Mouse (Mus musculus): ENCODE results near the gene Rab3c. TPM values are rescaled to one million over a fixed set of nuclear protein-coding genes. Genes with fewer than 3 reads are reported as not detected.

Gene Rab3c
- 0.56 and 1.5 TPM in 2 replicates for polyA plus RNA-seq (2015; fragmentation: Nextera tagmentation; extraction: Ambion mirVana)

DNA sequence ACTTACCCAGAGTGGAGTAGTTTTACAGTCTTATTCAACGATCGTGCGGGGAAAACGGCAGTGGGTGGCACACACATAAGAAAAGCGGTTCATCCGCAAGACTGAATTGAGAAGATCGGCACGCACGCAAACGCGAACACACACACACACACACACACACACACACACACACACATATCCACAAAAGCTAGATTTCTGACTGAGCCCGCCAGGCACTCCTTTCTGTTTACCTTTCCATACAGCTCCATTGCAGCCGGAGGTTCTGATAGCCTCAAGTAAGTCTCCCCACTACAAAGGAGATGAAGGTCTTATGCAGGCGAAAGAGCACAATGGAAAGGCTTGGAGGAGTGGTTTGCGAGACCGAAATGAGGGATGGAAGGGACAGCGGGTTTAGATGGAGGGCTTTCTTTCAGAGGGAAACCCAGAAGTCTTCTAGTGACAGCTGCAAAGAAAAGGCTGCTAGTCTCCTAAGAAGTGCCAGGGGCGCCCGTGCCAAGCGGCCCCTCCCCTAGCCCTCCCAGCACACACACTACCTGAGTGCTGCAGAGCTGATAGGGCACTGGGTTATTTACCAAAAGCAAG lies at the start of gene Rab3c:
Rab3c (minus strand) TSS at position 434 of the 582 bp plus-strand sequence.
- H3K4me2 ChIP-seq (replicated peaks; ENCODE audit: low read depth, low read length) = peak within 1 kb of the TSS; percentile 67
- H3K4me1 ChIP-seq (ENCODE audit: insufficient read depth, low read length) = no peaks in the 10 kb centered on the region
- no peak within 1 kb of the TSS for H3K9ac ChIP-seq (replicated peaks; ENCODE audit: low read length)
- peak within 1 kb of the TSS; percentile 47 for H3K4me3 ChIP-seq (ENCODE audit: low read length)
- H3K9me3 ChIP-seq (ENCODE audit: low read length) = no peaks in the 10 kb centered on the region
- 0 out of 2 replicates have a peak, but pooled peaks cover 2% of the 10 kb centered on the region for H3K27me3 ChIP-seq (ENCODE audit: insufficient read depth, low read length)
- ATAC-seq (ENCODE audit: low FRiP score, low TSS enrichment) = peak; percentile 6; the same call in 1 of the 2 replicates
- under 1% methylated on average over 20 of the region's 20 CpGs for WGBS
- no peak within 1 kb of the TSS for H3K27ac ChIP-seq (ENCODE audit: low read length)
- no peaks in the 10 kb centered on the region for H3K36me3 ChIP-seq (ENCODE audit: insufficient read depth, low read length)

DNA sequence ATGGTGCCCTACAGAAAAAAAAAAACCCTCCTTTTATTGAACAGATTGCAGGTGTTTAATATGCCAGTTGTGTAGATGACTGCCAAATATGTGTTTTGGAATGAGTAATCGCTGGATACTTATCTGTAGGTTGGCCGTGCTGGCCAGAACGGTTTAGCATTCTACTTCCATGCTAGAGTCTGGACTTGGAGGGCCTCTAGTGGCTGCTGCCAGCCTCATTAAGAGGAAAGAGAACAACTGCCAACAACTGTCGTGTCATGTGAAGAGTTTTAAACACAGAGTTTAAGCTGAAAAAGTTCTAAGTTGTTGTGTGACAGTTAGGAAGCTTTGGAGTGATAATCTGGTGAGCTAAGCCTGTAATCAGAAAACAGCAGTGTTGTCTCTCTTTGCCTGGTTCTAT lies 38.0 kb upstream of the Rab3c start:
- no peaks in the 10 kb centered on the region for H3K36me3 ChIP-seq (ENCODE audit: insufficient read depth, low read length)
- ATAC-seq (ENCODE audit: low FRiP score, low TSS enrichment) = no peak
- H3K4me1 ChIP-seq (ENCODE audit: insufficient read depth, low read length) = no peaks in the 10 kb centered on the region
- H3K9ac ChIP-seq (replicated peaks; ENCODE audit: low read length) = no peak overlapping the region
- H3K27me3 ChIP-seq (ENCODE audit: insufficient read depth, low read length) = no peaks in the 10 kb centered on the region
- H3K9me3 ChIP-seq (ENCODE audit: low read length) = no peaks in the 10 kb centered on the region
- WGBS = 67% methylated on average over 4 of the region's 4 CpGs
- no peak overlapping the region for H3K4me3 ChIP-seq (ENCODE audit: low read length)
- H3K4me2 ChIP-seq (replicated peaks; ENCODE audit: low read depth, low read length) = no peak overlapping the region
- no peak overlapping the region for H3K27ac ChIP-seq (ENCODE audit: low read length)

DNA sequence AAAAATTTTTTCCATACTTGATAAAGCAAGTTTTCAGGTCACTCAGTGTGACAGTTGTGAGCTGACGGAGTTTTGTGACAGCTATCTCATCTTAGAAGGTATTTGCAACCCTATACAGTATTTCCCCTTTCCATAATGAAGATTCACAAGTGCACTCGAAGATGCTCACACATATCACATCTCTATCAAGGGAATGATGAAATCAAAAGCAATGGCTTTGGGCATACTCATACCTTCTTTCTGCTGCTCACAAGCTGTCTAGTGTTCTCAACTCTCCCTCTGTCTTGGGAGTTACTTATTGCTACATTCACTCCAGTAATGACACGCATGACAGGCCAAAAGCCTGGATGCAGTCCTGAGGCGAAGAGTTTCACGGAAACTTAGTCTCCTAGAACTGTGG lies 26.4 kb upstream of the Rab3c start:
- Histone ChIP-seq H3K9me3 (ENCODE audit: low read length) (no peaks in the 10 kb centered on the region), H3K4me2 (replicated peaks; ENCODE audit: low read depth, low read length) (no peak overlapping the region), H3K36me3 (ENCODE audit: insufficient read depth, low read length) (no peaks in the 10 kb centered on the region), H3K4me3 (ENCODE audit: low read length) (no peak overlapping the region), H3K9ac (replicated peaks; ENCODE audit: low read length) (no peak overlapping the region), H3K27ac (ENCODE audit: low read length) (no peak overlapping the region), H3K27me3 (ENCODE audit: insufficient read depth, low read length) (no peaks in the 10 kb centered on the region), H3K4me1 (ENCODE audit: insufficient read depth, low read length) (no peaks in the 10 kb centered on the region)
- 67% methylated on average over 5 of the region's 5 CpGs for WGBS
- no peak for ATAC-seq (ENCODE audit: low FRiP score, low TSS enrichment)

DNA sequence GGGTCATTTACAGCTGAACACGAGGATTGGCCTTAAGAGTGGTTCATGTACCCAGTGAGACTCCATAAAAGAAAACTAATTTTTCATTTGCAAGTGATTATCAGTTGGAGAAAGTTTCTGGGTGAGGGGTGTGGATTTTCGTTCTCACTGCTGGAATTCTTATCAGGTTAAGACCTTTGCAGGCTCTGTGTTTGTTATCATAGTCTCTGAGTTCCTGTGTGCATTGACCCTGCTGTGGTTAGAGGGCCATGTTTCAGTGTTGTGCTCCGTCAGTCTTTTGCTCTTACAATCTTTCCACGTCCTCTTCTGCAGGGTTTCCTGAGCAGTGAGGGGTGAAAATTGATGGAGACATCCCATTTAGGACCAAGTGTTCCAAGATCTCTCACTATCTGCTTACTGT lies 16.3 kb upstream of the Rab3c start:
- Histone ChIP-seq H3K4me1 (ENCODE audit: insufficient read depth, low read length) (no peaks in the 10 kb centered on the region), H3K27ac (ENCODE audit: low read length) (no peak overlapping the region), H3K9me3 (ENCODE audit: low read length) (no peaks in the 10 kb centered on the region), H3K27me3 (ENCODE audit: insufficient read depth, low read length) (no peaks in the 10 kb centered on the region), H3K4me2 (replicated peaks; ENCODE audit: low read depth, low read length) (no peak overlapping the region), H3K36me3 (ENCODE audit: insufficient read depth, low read length) (no peaks in the 10 kb centered on the region), H3K9ac (replicated peaks; ENCODE audit: low read length) (no peak overlapping the region), H3K4me3 (ENCODE audit: low read length) (no peak overlapping the region)
- 44% methylated on average over 4 of the region's 4 CpGs for WGBS
- ATAC-seq (ENCODE audit: low FRiP score, low TSS enrichment) = no peak

DNA sequence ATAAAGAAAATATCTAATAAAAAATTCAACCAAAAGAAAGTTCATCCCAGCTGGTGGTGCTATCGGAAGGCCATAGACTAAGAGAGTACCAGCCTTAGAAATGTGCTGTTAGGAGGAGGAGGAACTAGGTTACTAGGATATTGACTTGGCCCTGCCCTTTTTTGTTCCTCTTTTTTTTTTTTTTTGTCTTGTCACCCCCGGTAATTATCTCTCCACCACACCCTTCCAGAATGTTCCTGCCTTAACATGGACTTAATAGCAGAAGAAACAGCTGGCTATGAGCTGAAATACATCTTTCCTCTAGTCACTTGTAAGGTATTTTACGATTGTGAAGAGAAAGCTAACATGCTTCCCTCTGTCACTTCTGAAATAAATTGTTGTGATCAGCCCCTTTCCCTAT lies 7.7 kb upstream of the Rab3c start:
- 76% methylated on average over 3 of the region's 3 CpGs for WGBS
- Histone ChIP-seq H3K27me3 (ENCODE audit: insufficient read depth, low read length) (no peaks in the 10 kb centered on the region), H3K27ac (ENCODE audit: low read length) (no peak overlapping the region), H3K4me1 (ENCODE audit: insufficient read depth, low read length) (no peaks in the 10 kb centered on the region), H3K9me3 (ENCODE audit: low read length) (no peaks in the 10 kb centered on the region), H3K4me3 (ENCODE audit: low read length) (no peak overlapping the region), H3K36me3 (ENCODE audit: insufficient read depth, low read length) (no peaks in the 10 kb centered on the region), H3K4me2 (replicated peaks; ENCODE audit: low read depth, low read length) (no peak overlapping the region), H3K9ac (replicated peaks; ENCODE audit: low read length) (no peak overlapping the region)
- no peak for ATAC-seq (ENCODE audit: low FRiP score, low TSS enrichment)

DNA sequence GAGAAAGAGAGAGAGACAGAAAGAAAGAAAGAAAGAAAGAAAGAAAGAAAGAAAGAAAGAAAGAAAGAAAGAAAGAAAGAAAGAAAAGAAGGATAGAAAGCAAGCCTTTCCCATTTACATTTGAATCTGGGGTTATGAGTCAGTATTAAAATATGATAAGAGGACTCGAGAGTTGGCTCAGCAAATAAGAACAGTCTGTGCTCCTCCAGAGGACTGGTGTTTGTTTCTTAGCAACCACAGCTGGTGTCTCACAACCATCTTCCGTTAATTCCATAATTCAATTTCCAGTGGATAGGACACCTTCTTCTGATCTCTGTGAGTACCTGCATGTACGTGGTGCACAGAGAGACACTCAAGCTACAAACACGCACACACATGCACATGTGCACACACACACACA lies 3.0 kb upstream of the Rab3c start:
- Histone ChIP-seq H3K9me3 (ENCODE audit: low read length) (no peaks in the 10 kb centered on the region), H3K36me3 (ENCODE audit: insufficient read depth, low read length) (no peaks in the 10 kb centered on the region), H3K27me3 (ENCODE audit: insufficient read depth, low read length) (0 out of 2 replicates have a peak, but pooled peaks cover 2% of the 10 kb centered on the region), H3K4me2 (replicated peaks; ENCODE audit: low read depth, low read length) (no peak overlapping the region), H3K9ac (replicated peaks; ENCODE audit: low read length) (no peak overlapping the region), H3K4me1 (ENCODE audit: insufficient read depth, low read length) (no peaks in the 10 kb centered on the region), H3K4me3 (ENCODE audit: low read length) (no peak overlapping the region), H3K27ac (ENCODE audit: low read length) (no peak overlapping the region)
- WGBS = 72% methylated on average over 4 of the region's 4 CpGs
- ATAC-seq (ENCODE audit: low FRiP score, low TSS enrichment) = no peak

DNA sequence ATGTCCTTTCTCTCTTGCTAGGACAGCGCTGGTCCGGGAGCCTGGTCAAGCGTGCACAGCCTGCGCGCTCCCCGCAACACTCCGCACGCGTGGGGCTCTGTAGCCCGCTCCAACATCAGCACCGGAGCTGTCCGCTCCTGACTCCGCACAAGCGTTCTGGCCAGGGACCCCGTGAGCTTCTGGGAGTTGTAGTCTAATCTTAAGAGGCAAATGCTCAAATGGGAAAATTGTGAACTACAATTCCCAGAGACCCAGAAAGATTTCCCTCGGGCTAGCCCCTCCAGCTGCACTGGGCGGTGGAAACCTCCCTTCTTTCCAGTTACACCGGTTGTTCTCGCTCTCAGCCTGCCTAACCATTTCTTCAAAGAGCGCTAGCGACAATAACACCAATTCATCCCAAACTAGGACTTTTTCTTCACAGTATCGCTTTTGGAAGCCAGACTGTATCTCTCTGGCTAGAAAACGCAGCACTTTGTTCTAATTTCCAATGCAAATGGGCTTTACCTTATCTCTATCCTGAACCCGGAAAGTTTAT lies 701 bp downstream of the Rab3c start:
- no peak overlapping the region for H3K9ac ChIP-seq (replicated peaks; ENCODE audit: low read length)
- WGBS = under 1% methylated on average over 24 of the region's 24 CpGs
- no peaks in the 10 kb centered on the region for H3K4me1 ChIP-seq (ENCODE audit: insufficient read depth, low read length)
- H3K27ac ChIP-seq (ENCODE audit: low read length) = no peak overlapping the region
- H3K9me3 ChIP-seq (ENCODE audit: low read length) = no peaks in the 10 kb centered on the region
- H3K36me3 ChIP-seq (ENCODE audit: insufficient read depth, low read length) = no peaks in the 10 kb centered on the region
- peak overlapping the region; percentile 47 for H3K4me3 ChIP-seq (ENCODE audit: low read length)
- H3K27me3 ChIP-seq (ENCODE audit: insufficient read depth, low read length) = 0 out of 2 replicates have a peak, but pooled peaks cover 2% of the 10 kb centered on the region
- peak overlapping the region; percentile 67 for H3K4me2 ChIP-seq (replicated peaks; ENCODE audit: low read depth, low read length)
- ATAC-seq (ENCODE audit: low FRiP score, low TSS enrichment) = peak; percentile 100

DNA sequence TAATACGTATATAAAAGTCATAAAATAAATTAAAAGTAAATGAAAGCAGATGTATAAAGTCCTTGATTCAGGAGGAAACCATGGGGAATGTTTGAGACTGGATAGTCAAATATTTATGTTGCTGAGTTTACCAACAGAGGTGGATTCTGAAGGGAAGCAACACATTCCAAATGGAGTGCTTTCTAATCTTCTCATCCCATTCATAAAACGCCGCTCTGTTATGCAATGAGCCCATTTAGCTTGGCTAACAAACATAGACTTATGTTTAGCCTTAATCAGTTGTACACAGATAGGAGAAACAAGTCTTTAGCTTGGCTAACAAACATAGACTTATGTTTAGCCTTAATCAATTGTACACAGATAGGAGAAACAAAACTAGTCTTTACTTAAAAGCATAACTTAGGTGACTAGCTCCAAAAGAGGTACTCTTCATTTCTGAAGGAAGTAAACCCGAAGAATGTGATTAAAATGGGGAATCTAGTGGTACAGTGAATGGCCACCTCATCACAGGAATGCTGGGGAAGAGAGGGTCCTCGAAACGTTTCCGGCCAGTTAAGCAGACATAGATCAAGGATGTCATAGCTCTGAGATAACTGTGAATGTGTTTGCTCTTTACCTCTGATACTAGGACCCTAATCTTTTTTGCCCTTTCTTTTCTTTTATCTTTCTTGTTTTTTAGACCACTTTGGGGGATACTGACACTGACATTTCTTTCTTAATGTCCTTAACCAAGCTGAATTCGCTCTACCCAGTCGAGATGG lies 1.6 kb downstream of the Rab3c start:
- H3K27me3 ChIP-seq (ENCODE audit: insufficient read depth, low read length) = 0 out of 2 replicates have a peak, but pooled peaks cover 2% of the 10 kb centered on the region
- no peak overlapping the region for H3K9ac ChIP-seq (replicated peaks; ENCODE audit: low read length)
- H3K4me3 ChIP-seq (ENCODE audit: low read length) = no peak overlapping the region; the same call in 1 of the 2 replicates
- H3K4me1 ChIP-seq (ENCODE audit: insufficient read depth, low read length) = no peaks in the 10 kb centered on the region
- WGBS = 58% methylated on average over 9 of the region's 9 CpGs
- H3K4me2 ChIP-seq (replicated peaks; ENCODE audit: low read depth, low read length) = 0 out of 2 replicates have a peak overlapping the region, but pooled peaks have one; percentile 67
- H3K27ac ChIP-seq (ENCODE audit: low read length) = no peak overlapping the region
- ATAC-seq (ENCODE audit: low FRiP score, low TSS enrichment) = no peak
- no peaks in the 10 kb centered on the region for H3K36me3 ChIP-seq (ENCODE audit: insufficient read depth, low read length)
- H3K9me3 ChIP-seq (ENCODE audit: low read length) = no peaks in the 10 kb centered on the region

DNA sequence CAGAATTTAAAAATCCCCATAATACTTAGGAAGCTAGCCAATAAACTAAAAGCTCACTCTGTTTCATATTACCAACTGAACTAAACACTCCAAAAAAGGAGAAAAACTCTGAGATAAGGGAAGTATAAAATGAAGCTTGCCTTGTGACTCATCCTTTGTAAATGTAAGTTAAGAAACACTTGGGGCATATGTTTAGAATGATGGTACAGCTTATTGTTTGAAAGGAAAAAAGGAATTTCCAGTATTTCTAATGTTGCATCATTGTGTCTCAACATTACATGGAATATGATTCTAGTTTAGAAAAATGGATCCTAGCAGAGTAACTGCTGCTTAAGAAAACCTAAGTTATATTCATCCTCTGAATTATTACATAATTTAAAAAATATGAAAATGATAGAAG lies 3.1 kb downstream of the Rab3c start:
- H3K4me2 ChIP-seq (replicated peaks; ENCODE audit: low read depth, low read length) = no peak overlapping the region
- H3K36me3 ChIP-seq (ENCODE audit: insufficient read depth, low read length) = no peaks in the 10 kb centered on the region
- H3K9me3 ChIP-seq (ENCODE audit: low read length) = no peaks in the 10 kb centered on the region
- no peaks in the 10 kb centered on the region for H3K4me1 ChIP-seq (ENCODE audit: insufficient read depth, low read length)
- no peaks in the 10 kb centered on the region for H3K27me3 ChIP-seq (ENCODE audit: insufficient read depth, low read length)
- no peak overlapping the region for H3K27ac ChIP-seq (ENCODE audit: low read length)
- H3K9ac ChIP-seq (replicated peaks; ENCODE audit: low read length) = no peak overlapping the region
- no peak for ATAC-seq (ENCODE audit: low FRiP score, low TSS enrichment)
- H3K4me3 ChIP-seq (ENCODE audit: low read length) = no peak overlapping the region

DNA sequence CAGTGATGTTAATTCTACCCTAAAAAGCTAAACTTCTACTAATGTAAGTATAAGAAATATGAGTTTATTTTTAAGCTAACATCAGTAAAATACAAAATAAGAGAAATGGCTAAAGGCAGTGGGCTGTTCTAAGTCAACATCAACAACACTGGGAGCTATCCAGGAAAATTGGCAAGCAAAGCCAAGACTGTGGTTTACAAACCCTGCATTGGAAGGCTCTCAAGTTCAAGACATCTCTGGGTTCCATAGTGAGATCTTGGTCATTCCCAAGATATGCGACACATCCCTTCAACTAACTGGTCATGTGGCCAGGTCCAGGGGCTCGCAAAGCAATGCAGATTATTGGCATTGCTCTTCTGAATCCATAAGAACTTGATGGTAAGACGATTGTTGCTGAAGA lies 5.3 kb downstream of the Rab3c start:
- Histone ChIP-seq H3K27me3 (ENCODE audit: insufficient read depth, low read length) (no peaks in the 10 kb centered on the region), H3K9ac (replicated peaks; ENCODE audit: low read length) (no peak overlapping the region), H3K36me3 (ENCODE audit: insufficient read depth, low read length) (no peaks in the 10 kb centered on the region), H3K4me2 (replicated peaks; ENCODE audit: low read depth, low read length) (no peak overlapping the region), H3K9me3 (ENCODE audit: low read length) (no peaks in the 10 kb centered on the region), H3K4me3 (ENCODE audit: low read length) (no peak overlapping the region), H3K27ac (ENCODE audit: low read length) (no peak overlapping the region), H3K4me1 (ENCODE audit: insufficient read depth, low read length) (no peaks in the 10 kb centered on the region)
- WGBS = 77% methylated on average over 3 of the region's 3 CpGs
- ATAC-seq (ENCODE audit: low FRiP score, low TSS enrichment) = no peak
